Mouse (Mus musculus): ENCODE data around the gene Foxi2.
A peak's percentile ranks its signal among the peaks of the same experiment; 100 is the strongest.

Foxi2 gene

GRCm38 (mm10) chr7:135410237-135410965 lies at the start of gene Foxi2:
Gene Foxi2 (plus strand): TSS chr7:135410308.
- DNase-seq: no peak

GRCm38 (mm10) chr7:135364606-135365005 lies 45.5 kb upstream of the Foxi2 start:
- DNase-seq: no peak

DNA sequence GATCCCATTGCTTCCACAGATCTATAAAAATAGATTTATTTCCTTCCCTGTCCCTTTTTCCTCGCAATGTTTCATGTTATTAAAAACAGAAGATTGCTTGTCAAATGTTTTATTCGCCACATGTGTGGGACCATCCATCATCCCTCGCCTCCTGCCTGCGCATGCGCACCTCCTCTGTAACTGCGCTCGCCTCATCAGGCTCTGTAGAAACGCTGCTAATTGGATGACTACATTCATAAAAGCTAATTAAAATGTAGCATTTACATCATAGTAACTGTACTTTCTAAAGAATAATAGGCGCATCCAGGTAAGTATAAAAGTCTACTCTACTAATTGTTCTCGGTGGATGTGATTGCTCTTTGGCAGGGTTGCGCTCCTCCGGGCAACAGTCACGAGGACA lies 34.1 kb upstream of the Foxi2 start:
- no peak for DNase-seq

DNA sequence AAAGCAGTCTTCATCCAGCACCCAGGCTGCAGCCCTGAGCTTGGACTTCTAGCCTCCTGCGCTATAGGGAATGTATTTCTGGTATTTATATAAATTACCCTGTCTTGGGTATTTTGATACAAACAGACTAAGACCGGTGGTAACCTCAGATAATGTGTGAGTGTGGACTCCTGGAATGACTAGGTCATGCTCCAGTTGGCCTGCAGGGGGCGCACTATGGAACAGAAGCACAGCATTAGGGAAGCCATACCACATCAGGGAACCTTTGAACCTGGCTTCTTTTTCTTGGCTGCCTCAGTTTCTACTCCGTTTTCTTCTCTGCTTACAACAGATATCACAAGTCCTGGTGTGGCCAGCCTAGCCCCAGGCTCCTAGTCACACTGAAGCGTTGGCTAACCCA lies 33.2 kb upstream of the Foxi2 start:
- no peak for DNase-seq

- no peak for DNase-seq
Measured at GRCm38 (mm10) chr7:135378331-135378730, 31.8 kb upstream of the Foxi2 start.

- DNase-seq: no peak
Measured at GRCm38 (mm10) chr7:135389039-135389438, 21.1 kb upstream of the Foxi2 start.

DNA sequence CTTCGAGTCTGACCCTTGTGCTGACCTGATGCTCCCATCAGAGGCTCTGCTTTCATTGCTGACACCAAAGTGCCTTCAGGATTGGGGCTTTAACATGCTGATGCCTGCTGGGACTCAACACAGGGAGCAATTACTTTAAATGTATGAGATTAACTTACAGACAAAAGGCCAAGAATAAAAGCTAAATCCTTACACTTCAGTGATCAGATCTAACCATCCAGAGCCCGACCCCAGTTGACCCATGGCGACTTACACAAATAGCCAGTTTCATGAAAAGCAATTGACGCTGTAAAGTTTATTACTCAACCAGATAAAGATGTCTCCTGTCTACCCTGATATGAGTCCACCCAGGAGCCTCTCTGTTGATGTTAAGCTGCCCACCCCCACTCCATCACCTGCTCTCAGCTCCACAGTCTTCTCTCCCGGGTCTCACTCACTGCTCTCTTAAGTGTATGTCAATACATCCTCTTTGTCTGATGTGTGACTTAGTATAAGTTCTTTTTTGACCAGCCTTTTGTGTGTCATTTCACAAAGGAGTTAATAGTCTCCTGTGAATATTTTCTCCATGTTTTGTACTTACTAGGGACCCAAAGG lies 17.1 kb upstream of the Foxi2 start:
- no peak for DNase-seq

GRCm38 (mm10) chr7:135394436-135394835 lies 15.7 kb upstream of the Foxi2 start:
- DNase-seq: no peak

DNA sequence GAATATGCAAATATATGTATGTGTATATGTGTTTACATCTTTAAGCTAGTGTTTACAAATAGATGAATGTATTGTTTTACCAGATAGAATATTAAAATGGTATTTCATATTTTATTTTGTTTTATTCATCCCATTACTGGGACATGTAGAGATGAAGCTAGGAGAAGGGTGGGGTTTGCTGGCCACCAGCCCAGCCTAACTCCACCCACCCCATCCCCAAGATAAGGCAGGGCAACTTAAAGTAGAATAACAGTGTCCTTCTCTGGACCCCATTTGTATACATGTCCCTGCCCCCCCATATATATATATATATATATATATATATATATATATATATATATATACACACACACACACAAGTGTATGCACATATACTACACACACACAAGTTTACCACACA lies 14.9 kb upstream of the Foxi2 start:
- no peak for DNase-seq

- DNase-seq: no peak
Measured at GRCm38 (mm10) chr7:135397096-135397495, 13.0 kb upstream of the Foxi2 start.

- DNase-seq: no peak
Measured at GRCm38 (mm10) chr7:135397874-135398273, 12.2 kb upstream of the Foxi2 start.

DNA sequence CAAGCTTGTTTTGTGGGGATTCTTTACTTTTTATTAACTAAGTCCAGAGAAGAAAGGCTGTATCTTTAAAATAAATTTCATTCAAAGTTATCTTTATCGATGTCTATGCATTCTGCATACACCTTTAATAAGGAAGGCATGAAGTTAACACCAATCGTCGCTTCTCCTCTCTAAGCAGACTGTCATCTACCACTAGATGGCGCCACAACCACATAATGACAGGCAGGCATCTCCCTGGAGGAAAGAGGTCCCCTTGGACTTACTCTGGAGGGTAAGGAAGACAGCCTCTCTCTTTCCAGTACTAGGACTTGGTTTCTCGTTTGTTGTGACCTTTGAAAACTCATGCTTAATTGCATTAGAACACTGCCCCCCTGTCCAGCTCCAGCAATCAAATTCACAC lies 6.7 kb upstream of the Foxi2 start:
- peak; percentile 30 for DNase-seq

DNA sequence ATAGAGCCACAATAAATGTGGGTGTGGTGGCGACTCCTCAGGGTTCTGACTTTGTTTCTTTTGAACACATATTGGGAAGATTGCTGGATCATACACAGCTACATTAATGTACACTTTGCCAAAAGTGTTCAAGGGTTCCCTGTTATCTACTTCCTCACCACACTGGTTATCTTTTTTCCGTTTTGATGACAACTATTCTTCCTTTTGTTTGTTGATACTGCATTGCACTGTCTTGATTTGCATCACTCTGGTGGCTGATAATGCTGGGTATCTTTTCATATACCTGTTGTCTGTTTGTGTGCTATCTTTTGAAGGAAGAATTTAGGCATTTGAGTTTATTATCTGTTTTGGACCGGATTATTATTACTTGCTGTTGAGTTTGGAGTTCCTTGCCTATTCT lies 3.3 kb upstream of the Foxi2 start:
- DNase-seq: no peak

DNA sequence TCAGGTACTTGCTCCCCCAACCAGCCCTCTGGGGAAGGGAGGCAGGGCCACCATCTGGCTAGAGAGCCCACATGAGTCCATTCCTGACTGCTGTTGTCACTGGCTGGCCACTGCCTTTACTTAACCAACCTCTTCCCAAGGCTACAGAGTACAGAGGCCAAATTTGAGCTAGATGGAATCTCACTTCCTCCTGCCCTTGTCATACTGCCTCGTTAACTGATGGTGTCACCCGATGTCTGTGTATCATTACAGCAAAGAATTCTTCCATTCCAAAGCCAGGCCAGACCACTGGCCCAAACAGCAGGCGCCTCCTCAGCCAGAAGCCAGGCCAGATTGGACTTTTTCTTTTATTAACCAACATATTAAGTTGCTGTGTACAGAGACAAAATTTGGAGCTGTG lies 1.6 kb upstream of the Foxi2 start:
- no peak for DNase-seq

DNA sequence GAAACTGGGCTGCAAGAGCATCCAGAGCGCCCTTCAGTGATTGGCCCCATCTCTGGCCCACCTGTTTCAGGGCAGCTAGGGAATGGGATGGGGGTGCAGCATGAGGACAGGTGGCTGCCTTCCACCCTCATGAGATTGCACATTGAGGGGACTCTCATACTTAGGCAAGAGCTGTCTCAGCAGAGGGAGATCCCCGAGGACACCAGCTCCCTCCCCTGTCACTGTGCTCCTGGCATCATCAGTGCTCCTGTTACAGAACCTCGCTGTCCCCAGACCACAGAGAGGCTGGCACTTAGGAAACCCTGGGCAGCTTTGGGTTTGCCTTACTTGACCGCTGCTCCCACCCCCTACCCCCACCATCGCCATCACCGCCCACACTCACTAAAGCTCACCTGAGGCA lies 2.2 kb downstream of the Foxi2 start:
- no peak for DNase-seq

GRCm38 (mm10) chr7:135428840-135429239 lies 18.7 kb downstream of the Foxi2 start:
- no peak for DNase-seq

DNA sequence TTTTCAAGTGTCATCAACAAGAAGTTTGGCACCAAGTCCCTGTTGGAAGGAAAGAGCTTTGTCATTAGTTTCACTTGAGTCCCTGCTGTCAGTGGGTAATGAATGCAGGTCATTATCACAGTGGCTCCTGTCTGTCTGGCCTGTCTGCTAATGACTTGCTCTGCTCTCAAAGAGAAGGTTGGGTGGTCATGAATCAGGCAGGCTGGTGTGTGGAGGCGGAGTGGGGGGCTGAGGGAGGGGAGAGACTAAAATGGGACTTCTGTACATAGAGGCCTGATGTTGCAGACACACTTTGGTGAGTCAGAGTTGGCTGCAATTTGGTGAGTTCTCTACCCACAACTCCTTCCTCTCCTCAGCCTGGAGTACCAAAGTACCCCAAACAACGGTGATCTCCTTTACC lies 20.8 kb downstream of the Foxi2 start:
- no peak for DNase-seq

GRCm38 (mm10) chr7:135443903-135444302 lies 33.8 kb downstream of the Foxi2 start:
- DNase-seq: no peak

DNA sequence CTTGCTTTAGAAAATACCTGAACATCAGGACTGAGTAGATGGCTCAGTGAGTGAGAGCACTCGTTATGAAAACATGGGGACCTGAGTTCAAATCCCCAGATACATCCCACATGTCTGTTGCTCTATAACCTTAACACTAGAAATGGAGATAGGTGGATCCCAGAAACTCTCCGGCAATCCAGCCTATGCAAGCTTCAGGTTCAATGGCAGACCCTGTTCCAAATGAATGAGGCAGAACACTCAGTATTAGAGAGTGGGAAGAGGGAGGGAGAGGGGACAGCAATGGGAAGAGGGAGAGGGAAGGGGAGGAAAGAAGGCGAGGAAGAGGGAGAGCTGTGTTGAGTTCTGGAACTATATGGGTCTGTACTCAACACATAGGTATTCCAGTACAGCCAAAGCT lies 41.2 kb downstream of the Foxi2 start:
- DNase-seq: no peak

- no peak for DNase-seq
Measured at GRCm38 (mm10) chr7:135452366-135452765, 42.3 kb downstream of the Foxi2 start.

DNA sequence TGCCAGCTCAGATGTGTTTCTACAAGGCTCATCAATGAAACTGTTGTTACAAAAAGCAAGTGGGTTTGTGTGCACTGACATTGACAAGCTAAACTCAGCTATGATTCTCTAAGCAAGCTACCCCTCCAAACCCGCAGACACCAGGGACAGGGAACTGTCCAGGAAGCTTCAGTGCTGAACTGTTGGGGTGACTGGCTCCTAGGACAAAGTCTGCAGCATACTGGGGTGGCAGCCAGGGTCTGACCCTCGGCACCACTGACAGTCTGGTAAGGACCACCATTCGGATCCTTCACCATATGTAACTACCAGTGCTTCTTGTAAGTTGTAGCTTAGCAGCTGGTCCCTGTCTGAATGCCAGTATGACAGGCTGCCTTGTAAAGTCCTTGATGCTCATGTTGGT lies 43.6 kb downstream of the Foxi2 start:
- DNase-seq: no peak

All from kidney, adult 11 months (tissue).